Mouse (Mus musculus) hindbrain, postnatal 0 days (tissue): ENCODE data around the gene Daxx. TPM values are rescaled to one million over a fixed set of nuclear protein-coding genes. Genes with fewer than 3 reads are reported as not detected.

ENCODE experiments used
- ATAC-seq: fragments of 200-750 bp; cut with Nextera tagmentation; 2 replicates; pipeline ENCODE4 v1.8.0; 2017; ENCODE audit warnings: mild to moderate bottlenecking, moderate TSS enrichment, moderate library complexity
- DNase-seq: peaks from one replicate; pipeline ENCODE4 v3.0.0-alpha.2; 2015; ENCODE audit warnings: low spot score
- H3K27ac ChIP-seq: fragments of 300-500 bp; sonication (generic); 2 replicates; pipeline ENCODE4 v1.5.1; 2014; ENCODE audit warnings: mild to moderate bottlenecking
- H3K27me3 ChIP-seq: fragments of 300-500 bp; sonication (generic); 2 replicates; pipeline ENCODE4 v1.6.1; 2014; ENCODE audit warnings: low read length, mixed read lengths; ENCODE audit not compliant: insufficient read depth
- H3K36me3 ChIP-seq: fragments of 300-500 bp; sonication (generic); 2 replicates; pipeline ENCODE4 v1.6.1; 2014; ENCODE audit warnings: low read length, mixed read lengths; ENCODE audit not compliant: insufficient read depth
- H3K4me1 ChIP-seq: fragments of 300-500 bp; sonication (generic); 2 replicates; pipeline ENCODE4 v1.6.1; 2014; ENCODE audit warnings: antibody characterized with exemption, low read length, mixed read lengths; ENCODE audit not compliant: insufficient read depth
- H3K4me2 ChIP-seq: fragments of 300-500 bp; sonication (generic); 2 replicates; pipeline ENCODE4 v1.6.1; 2014; ENCODE audit warnings: low read depth, mild to moderate bottlenecking, low read length, moderate library complexity, mixed read lengths
- H3K4me3 ChIP-seq: fragments of 300-500 bp; sonication (generic); 2 replicates; pipeline ENCODE4 v1.5.1; 2014; ENCODE audit warnings: low read length
- H3K9ac ChIP-seq: fragments of 300-500 bp; sonication (generic); replicated peaks from 2 replicates; pipeline ENCODE4 v1.6.1; 2014; ENCODE audit warnings: mild to moderate bottlenecking, low read length, moderate library complexity, mixed read lengths
- H3K9me3 ChIP-seq: fragments of 300-500 bp; sonication (generic); 2 replicates; pipeline ENCODE4 v1.6.1; 2016; ENCODE audit warnings: low read length, mixed read lengths
- CTCF ChIP-seq: IDR thresholded peaks from 2 replicates; pipeline ENCODE4 v1.5.1; 2016; ENCODE audit warnings: antibody characterized with exemption, control low read depth, low read depth
- WGBS: fragments of 180-500 bp; shearing (Covaris S2); extraction: QIAGEN DNeasy Blood & Tissue Kit; methylation state at CpG from one replicate; pipeline ENCODE4 v1.1.7; 2014; 5-methylcytosine and 5-hydroxymethylcytosine counted together
- microRNA-seq, 2 experiments: library from miRNA; unstranded; fragments of <30 nt; microRNA quantifications; one replicate each; pipeline ENCODE4; 2016
- polyA plus RNA-seq: library from polyadenylated mRNA; unstranded; fragments of >200 nt; fragmentation: Nextera tagmentation; extraction: Ambion mirVana; gene quantifications from 2 replicates; pipeline ENCODE4 v1.2.1, GENCODE M21; 2015
- total RNA-seq: library from RNA; depleted of rRNA; stranded (reverse); fragments of >200 nt; gene quantifications from 2 replicates; pipeline ENCODE4 v1.2.3, GENCODE M21; 2014; rRNA removed

Gene Daxx
- total and polyA plus RNA-seq, 2 experiments from 2014 or later = 41.9 to 52.1 TPM

DNA sequence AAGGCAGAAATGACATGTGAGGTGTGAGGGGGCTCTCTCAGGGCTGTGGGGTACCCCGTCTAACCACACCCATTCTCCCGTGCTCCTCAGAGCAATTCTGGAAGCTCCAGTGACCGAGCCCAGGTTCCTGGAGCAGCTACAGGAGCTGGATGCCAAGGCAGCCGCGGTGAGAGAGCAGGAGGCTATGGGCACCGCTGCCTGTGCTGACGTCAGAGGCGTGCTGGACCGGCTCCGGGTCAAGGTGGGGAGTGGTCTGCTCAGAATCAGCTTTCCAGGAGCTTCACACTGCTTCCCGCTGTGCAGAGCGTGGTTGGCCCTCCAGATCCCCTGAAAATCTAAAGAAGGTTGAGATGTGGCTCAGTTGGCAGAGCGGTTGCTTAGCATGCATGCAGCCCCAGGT is 49.9 kb downstream of the Daxx start:
- DNase-seq (no peak), ATAC-seq (no peak)
- Histone ChIP-seq H3K4me1 (peaks cover 9% of the 10 kb centered on the region), H3K27ac (no peak overlapping the region), H3K4me3 (no peak overlapping the region), H3K9ac (no peak overlapping the region), H3K4me2 (no peak overlapping the region), H3K27me3 (no peaks in the 10 kb centered on the region), H3K36me3 (peaks cover 43% of the 10 kb centered on the region), H3K9me3 (no peaks in the 10 kb centered on the region)
- WGBS = 96% methylated on average over 13 of the region's 13 CpGs
- no peak for TF ChIP-seq CTCF

DNA sequence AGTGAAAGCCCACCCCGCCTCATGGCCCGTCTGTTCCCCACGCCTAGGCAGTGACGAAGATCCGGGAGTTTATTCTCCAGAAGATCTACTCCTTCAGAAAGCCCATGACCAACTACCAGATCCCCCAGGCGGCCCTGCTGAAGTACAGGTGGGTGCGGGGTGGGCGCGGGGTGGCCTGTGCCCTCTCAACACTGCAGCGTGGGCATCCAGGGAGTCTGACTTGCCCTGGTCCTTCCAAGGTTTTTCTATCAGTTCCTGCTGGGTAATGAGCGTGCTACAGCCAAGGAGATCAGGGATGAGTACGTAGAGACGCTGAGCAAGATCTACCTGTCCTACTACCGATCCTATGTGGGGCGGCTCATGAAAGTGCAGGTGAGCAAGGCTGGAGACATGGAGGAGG is 50.7 kb downstream of the Daxx start:
- ATAC-seq = no peak
- DNase-seq = no peak
- Histone ChIP-seq H3K9me3 (no peaks in the 10 kb centered on the region), H3K9ac (no peak overlapping the region), H3K27ac (no peak overlapping the region), H3K27me3 (no peaks in the 10 kb centered on the region), H3K4me3 (no peak overlapping the region), H3K36me3 (peaks cover 44% of the 10 kb centered on the region), H3K4me1 (peaks cover 5% of the 10 kb centered on the region), H3K4me2 (no peak overlapping the region)
- WGBS = 93% methylated on average over 15 of the region's 15 CpGs
- TF ChIP-seq CTCF = no peak

DNA sequence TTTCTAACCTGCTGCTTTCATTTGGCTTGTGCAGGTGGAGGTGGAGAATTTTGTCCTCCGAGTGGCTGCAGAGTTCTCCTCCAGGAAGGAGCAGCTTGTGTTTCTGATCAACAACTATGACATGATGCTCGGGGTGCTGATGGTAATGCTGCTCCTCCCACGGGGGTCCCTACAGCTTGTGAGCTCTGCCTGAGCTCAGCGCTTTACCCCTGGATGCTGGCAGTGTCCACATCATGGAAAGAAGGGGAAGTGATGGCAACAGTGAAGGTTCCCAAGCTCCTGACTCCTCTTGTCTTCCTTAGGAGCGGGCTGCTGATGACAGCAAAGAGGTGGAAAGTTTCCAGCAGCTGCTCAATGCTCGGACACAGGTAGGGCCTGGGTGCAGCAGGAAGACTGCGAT is 53.7 kb downstream of the Daxx start:
- Histone ChIP-seq H3K27ac (no peak overlapping the region), H3K9ac (no peak overlapping the region), H3K9me3 (no peaks in the 10 kb centered on the region), H3K4me1 (no peaks in the 10 kb centered on the region), H3K4me3 (no peak overlapping the region), H3K36me3 (peaks cover 61% of the 10 kb centered on the region), H3K27me3 (no peaks in the 10 kb centered on the region), H3K4me2 (no peak overlapping the region)
- no peak for TF ChIP-seq CTCF
- ATAC-seq = no peak
- WGBS = 94% methylated on average over 7 of the region's 7 CpGs
- DNase-seq = no peak

Small RNAs within 50 kb of the gene (microRNA-seq; reads per million reads assigned to microRNA genes)
- gene Gm27740 = 0 reads per million in 2 experiments

Other genes with a start within 250 kb of the Daxx start
- gene Hnrnpm, start 222.6 kb upstream of the Daxx start, total RNA-seq = 49.2 and 55.7 TPM in 2 replicates
- 124 and 133 TPM in 2 replicates for gene Hnrnpm, start 222.6 kb upstream of the Daxx start, polyA plus RNA-seq
- gene March2, start 190.7 kb upstream of the Daxx start, total RNA-seq = 118 and 137 TPM in 2 replicates
- 73.8 and 77.1 TPM in 2 replicates for gene March2, start 190.7 kb upstream of the Daxx start, polyA plus RNA-seq
- 123 and 163 TPM in 2 replicates for gene Rab11b, start 148.9 kb upstream of the Daxx start, total RNA-seq
- 546 and 583 TPM in 2 replicates for gene Rab11b, start 148.9 kb upstream of the Daxx start, polyA plus RNA-seq
- gene Angptl4, start 127.6 kb upstream of the Daxx start, total RNA-seq = 24.0 and 24.7 TPM in 2 replicates
- gene Angptl4, start 127.6 kb upstream of the Daxx start, polyA plus RNA-seq = 31.9 and 37.5 TPM in 2 replicates
- gene Kank3, start 98.9 kb upstream of the Daxx start, total RNA-seq = 33.5 and 57.2 TPM in 2 replicates
- gene Kank3, start 98.9 kb upstream of the Daxx start, polyA plus RNA-seq = 44.1 and 47.9 TPM in 2 replicates
- gene Rps28, start 84.9 kb upstream of the Daxx start, total RNA-seq = 117 and 293 TPM in 2 replicates
- 609 and 617 TPM in 2 replicates for gene Rps28, start 84.9 kb upstream of the Daxx start, polyA plus RNA-seq
- gene Ndufa7, start 84.8 kb upstream of the Daxx start, total RNA-seq = 289 and 356 TPM in 2 replicates
- 562 and 577 TPM in 2 replicates for gene Ndufa7, start 84.8 kb upstream of the Daxx start, polyA plus RNA-seq
- 25.1 and 26.0 TPM in 2 replicates for gene Cd320, start 66.3 kb upstream of the Daxx start, total RNA-seq
- 55.7 and 58.6 TPM in 2 replicates for gene Cd320, start 66.3 kb upstream of the Daxx start, polyA plus RNA-seq
- gene Gm7029, start 35.6 kb upstream of the Daxx start, total RNA-seq = not detected in 2 replicates
- gene Gm7029, start 35.6 kb upstream of the Daxx start, polyA plus RNA-seq = not detected in 2 replicates
- gene Kifc1, start 18.8 kb upstream of the Daxx start, total RNA-seq = 5.8 and 9.9 TPM in 2 replicates
- gene Kifc1, start 18.8 kb upstream of the Daxx start, polyA plus RNA-seq = 2.0 and 3.2 TPM in 2 replicates
- gene Platr17, start 4.3 kb upstream of the Daxx start, total RNA-seq = 1.3 TPM in 1 of 2 replicates, not detected in the other
- gene Platr17, start 4.3 kb upstream of the Daxx start, polyA plus RNA-seq = 0.88 and 1.2 TPM in 2 replicates
- gene Tapbp, start 6.5 kb downstream of the Daxx start, total RNA-seq = 41.5 and 61.8 TPM in 2 replicates
- 39.1 and 40.2 TPM in 2 replicates for gene Tapbp, start 6.5 kb downstream of the Daxx start, polyA plus RNA-seq
- 58.5 TPM in 2 replicates for gene Zbtb22, start 6.5 kb downstream of the Daxx start, total RNA-seq
- gene Zbtb22, start 6.5 kb downstream of the Daxx start, polyA plus RNA-seq = 20.8 and 23.0 TPM in 2 replicates
- 91.4 and 116 TPM in 2 replicates for gene Rgl2, start 20.1 kb downstream of the Daxx start, total RNA-seq
- gene Rgl2, start 20.1 kb downstream of the Daxx start, polyA plus RNA-seq = 36.1 and 36.8 TPM in 2 replicates
- gene Pfdn6, start 30.9 kb downstream of the Daxx start, total RNA-seq = 25.2 and 43.1 TPM in 2 replicates
- 168 and 195 TPM in 2 replicates for gene Pfdn6, start 30.9 kb downstream of the Daxx start, polyA plus RNA-seq
- gene Wdr46, start 31.2 kb downstream of the Daxx start, total RNA-seq = 16.6 and 16.8 TPM in 2 replicates
- gene Wdr46, start 31.2 kb downstream of the Daxx start, polyA plus RNA-seq = 16.7 and 17.9 TPM in 2 replicates
- gene B3galt4, start 42.1 kb downstream of the Daxx start, total RNA-seq = 8.9 and 12.3 TPM in 2 replicates
- 10.7 and 11.6 TPM in 2 replicates for gene B3galt4, start 42.1 kb downstream of the Daxx start, polyA plus RNA-seq
- 55.6 and 57.4 TPM in 2 replicates for gene Vps52, start 46.4 kb downstream of the Daxx start, total RNA-seq
- gene Vps52, start 46.4 kb downstream of the Daxx start, polyA plus RNA-seq = 62.1 and 63.2 TPM in 2 replicates
- gene Rps18, start 46.6 kb downstream of the Daxx start, total RNA-seq = 1,180 and 1,309 TPM in 2 replicates
- 904 and 918 TPM in 2 replicates for gene Rps18, start 46.6 kb downstream of the Daxx start, polyA plus RNA-seq
- gene H2-K1, start 90.9 kb downstream of the Daxx start, total RNA-seq = 21.6 and 33.2 TPM in 2 replicates
- 23.9 and 26.2 TPM in 2 replicates for gene H2-K1, start 90.9 kb downstream of the Daxx start, polyA plus RNA-seq
- gene Ring1, start 115.3 kb downstream of the Daxx start, total RNA-seq = 19.1 and 22.1 TPM in 2 replicates
- gene Ring1, start 115.3 kb downstream of the Daxx start, polyA plus RNA-seq = 19.2 and 20.0 TPM in 2 replicates
- 78.3 and 87.4 TPM in 2 replicates for gene H2-Ke6, start 118.6 kb downstream of the Daxx start, total RNA-seq
- 74.9 and 78.9 TPM in 2 replicates for gene H2-Ke6, start 118.6 kb downstream of the Daxx start, polyA plus RNA-seq
- gene Slc39a7, start 122.3 kb downstream of the Daxx start, total RNA-seq = 188 and 250 TPM in 2 replicates
- 148 and 150 TPM in 2 replicates for gene Slc39a7, start 122.3 kb downstream of the Daxx start, polyA plus RNA-seq
- 51.5 and 64.8 TPM in 2 replicates for gene Rxrb, start 122.4 kb downstream of the Daxx start, total RNA-seq
- 48.7 and 49.2 TPM in 2 replicates for gene Rxrb, start 122.4 kb downstream of the Daxx start, polyA plus RNA-seq
- gene Col11a2, start 130.0 kb downstream of the Daxx start, total RNA-seq = 12.1 and 16.7 TPM in 2 replicates
- 5.4 TPM in 2 replicates for gene Col11a2, start 130.0 kb downstream of the Daxx start, polyA plus RNA-seq
- not detected in 2 replicates for gene H2-Oa, start 182.9 kb downstream of the Daxx start, total RNA-seq
- gene H2-Oa, start 182.9 kb downstream of the Daxx start, polyA plus RNA-seq = 0.23 and 0.31 TPM in 2 replicates
- gene H2-DMa, start 210.1 kb downstream of the Daxx start, total RNA-seq = 30.9 and 31.3 TPM in 2 replicates
- 23.5 and 24.1 TPM in 2 replicates for gene H2-DMa, start 210.1 kb downstream of the Daxx start, polyA plus RNA-seq
- gene Brd2, start 213.2 kb downstream of the Daxx start, total RNA-seq = 180 and 195 TPM in 2 replicates
- gene Brd2, start 213.2 kb downstream of the Daxx start, polyA plus RNA-seq = 101 and 108 TPM in 2 replicates
- 0.16 TPM in 1 of 2 replicates, not detected in the other for gene H2-DMb2, start 233.9 kb downstream of the Daxx start, total RNA-seq
- 0.58 and 0.59 TPM in 2 replicates for gene H2-DMb2, start 233.9 kb downstream of the Daxx start, polyA plus RNA-seq
- gene H2-DMb1, start 243.7 kb downstream of the Daxx start, total RNA-seq = 1.8 and 3.0 TPM in 2 replicates
- 1.4 and 1.8 TPM in 2 replicates for gene H2-DMb1, start 243.7 kb downstream of the Daxx start, polyA plus RNA-seq